Comparison of ENCODE assay signal across 9 mouse cellular contexts in the genomic region with DNA sequence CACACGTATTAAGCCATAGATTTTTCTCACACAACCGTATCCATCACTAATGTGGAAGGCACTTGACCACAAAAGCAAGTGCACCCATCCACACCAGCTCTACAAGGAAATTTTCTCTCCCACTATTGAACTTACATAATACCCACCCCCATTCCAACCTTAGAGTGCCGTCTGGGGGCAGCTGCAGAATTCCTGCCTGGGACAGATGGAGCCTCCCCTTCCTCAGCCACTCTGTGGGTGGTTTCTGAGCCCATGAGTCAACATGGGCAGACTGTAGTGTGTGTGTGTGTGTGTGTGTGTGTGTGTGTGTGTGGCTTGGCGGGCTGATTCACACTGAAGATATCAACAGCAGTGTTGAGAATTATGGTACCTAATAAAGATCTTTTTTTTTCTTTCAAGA.
DNase-seq lines count a peak whose midpoint lies in the region; ATAC-seq and TF ChIP-seq lines count a peak whose summit lies in the region.
"Had no signal": no experiment of that assay in that cellular context is flagged by ENCODE, and none has a peak within 500 bp of the region (broad histone marks: within the 10 kb centered on the region; RNA-seq: fewer than 3 reads in every experiment).

No protein-coding gene starts in this region.

- H3K4me3 ChIP-seq in cerebellum, adult 2 months (replicated peaks; ENCODE audit: insufficient read depth, low read depth, low read length) = peak overlapping the region; percentile 28
- peak overlapping the region; percentile 74 for H3K4me3 ChIP-seq in forebrain, postnatal 0 days (ENCODE audit: low read depth, low read length)
- H3K4me3 ChIP-seq in olfactory bulb, adult 2 months (ENCODE audit: insufficient read depth, low read depth, low read length) = no peak overlapping the region
- H3K4me3 ChIP-seq: embryonic facial prominence, embryonic 13.5 days had no signal

- peaks cover 17% of the 10 kb centered on the region for H3K36me3 ChIP-seq in forebrain, postnatal 0 days (ENCODE audit: insufficient read depth)
- H3K36me3 ChIP-seq: embryonic facial prominence, embryonic 13.5 days had no signal

- no peak for ATAC-seq in forebrain, postnatal 0 days

- H3K4me2 ChIP-seq in forebrain, postnatal 0 days (ENCODE audit: low read depth) = peak overlapping the region; percentile 90
- H3K4me2 ChIP-seq: embryonic facial prominence, embryonic 13.5 days had no signal

- peak; percentile 77 to 80 for DNase-seq in cerebellum, adult 2 months
- DNase-seq in forebrain, postnatal 0 days = peak; percentile 78
- DNase-seq in layer of hippocampus, postnatal 25 days (ENCODE audit: extremely low spot score in 1 of 2, low spot score in 1 of 2) = peak; percentile 47 to 59
- DNase-seq in ovary, adult 18-20 months (ENCODE audit: low spot score) = no peak
- no peak for DNase-seq in adrenal gland, adult (ENCODE audit: inconsistent age in 2 of 2, low spot score in 1 of 2)
- no peak for DNase-seq in spleen, adult 12 weeks (ENCODE audit: low spot score)
- DNase-seq: heart, postnatal 10 days had no signal

- TF ChIP-seq POLR2A in cerebellum, adult 2 months (IDR thresholded peaks at IDR 0.05; ENCODE audit: borderline replicate concordance, insufficient read depth, low read length) = peak; percentile 47; the same call in 1 of the 2 replicates
- TF ChIP-seq POLR2A in olfactory bulb, adult 2 months (IDR thresholded peaks at IDR 0.05; ENCODE audit: insufficient read depth, low read depth, low read length) = no peak

- H3K27me3 ChIP-seq in cerebellum, adult 2 months (ENCODE audit: control insufficient read depth, insufficient read depth, low read length) = no peaks in the 10 kb centered on the region; the same call in 1 of the 2 replicates
- H3K27me3 ChIP-seq in forebrain, postnatal 0 days (ENCODE audit: insufficient read depth, low read length) = no peaks in the 10 kb centered on the region

- peaks cover 21% of the 10 kb centered on the region for H3K4me1 ChIP-seq in cerebellum, adult 2 months (ENCODE audit: control insufficient read depth, insufficient read depth, low read length)
- 0 out of 2 replicates have a peak, but pooled peaks cover 6% of the 10 kb centered on the region for H3K4me1 ChIP-seq in forebrain, postnatal 0 days (ENCODE audit: insufficient read depth)
- peaks cover 32% of the 10 kb centered on the region for H3K4me1 ChIP-seq in olfactory bulb, adult 2 months (ENCODE audit: control insufficient read depth, insufficient read depth, low read length)

- peak overlapping the region; percentile 99 for H3K9ac ChIP-seq in forebrain, postnatal 0 days
- H3K9ac ChIP-seq: embryonic facial prominence, embryonic 13.5 days had no signal

- H3K9me3 ChIP-seq in forebrain, postnatal 0 days (ENCODE audit: low read length) = no peaks in the 10 kb centered on the region
- H3K9me3 ChIP-seq: embryonic facial prominence, embryonic 13.5 days had no signal

- peak overlapping the region; percentile 73 for H3K27ac ChIP-seq in cerebellum, adult 2 months (ENCODE audit: insufficient read depth, low read length)
- H3K27ac ChIP-seq in forebrain, postnatal 0 days (ENCODE audit: low read depth, low read length) = peak overlapping the region; percentile 100
- H3K27ac ChIP-seq in olfactory bulb, adult 2 months (ENCODE audit: insufficient read depth, low read depth, low read length) = peak overlapping the region; percentile 84; the same call in 1 of the 2 replicates
- H3K27ac ChIP-seq: embryonic facial prominence, embryonic 13.5 days had no signal

- TF ChIP-seq CTCF in cerebellum, adult 2 months (IDR thresholded peaks at IDR 0.05; ENCODE audit: borderline replicate concordance, insufficient read depth, low read depth, low read length) = no peak
- TF ChIP-seq CTCF in forebrain, postnatal 0 days (IDR thresholded peaks at IDR 0.05; ENCODE audit: low read depth) = 0 out of 2 replicates have a peak, but pooled peaks have one; percentile 4
- TF ChIP-seq CTCF in olfactory bulb, adult 2 months (IDR thresholded peaks at IDR 0.05; ENCODE audit: insufficient read depth, low read depth, low read length) = no peak

- WGBS in cerebellum, adult 2 months = 4% methylated on average over 4 of the region's 4 CpGs
- whole genome bisulfite sequencing in forebrain, postnatal 0 days = 9% methylated on average over 4 of the region's 4 CpGs
- 12% methylated on average over 4 of the region's 4 CpGs for WGBS in olfactory bulb, adult 2 months

Comparison
In these comparisons a context has a peak if more than half of its experiments do, and no peak if none do; other contexts are left out.
1. DNase-seq: peak in cerebellum, adult 2 months (2 of 2), forebrain, postnatal 0 days (single experiment) and layer of hippocampus, postnatal 25 days (2 of 2); none in ovary, adult 18-20 months (single experiment), adrenal gland, adult (0 of 2) and spleen, adult 12 weeks (single experiment).
2. Peak in every context shown above with its lines, with median percentiles within 50 percentile points of each other: H3K27ac ChIP-seq.